Mouse (Mus musculus): ENCODE data around the gene Ebf1.
A peak's percentile ranks its signal among the peaks of the same experiment; 100 is the strongest.

Ebf1 gene

DNA sequence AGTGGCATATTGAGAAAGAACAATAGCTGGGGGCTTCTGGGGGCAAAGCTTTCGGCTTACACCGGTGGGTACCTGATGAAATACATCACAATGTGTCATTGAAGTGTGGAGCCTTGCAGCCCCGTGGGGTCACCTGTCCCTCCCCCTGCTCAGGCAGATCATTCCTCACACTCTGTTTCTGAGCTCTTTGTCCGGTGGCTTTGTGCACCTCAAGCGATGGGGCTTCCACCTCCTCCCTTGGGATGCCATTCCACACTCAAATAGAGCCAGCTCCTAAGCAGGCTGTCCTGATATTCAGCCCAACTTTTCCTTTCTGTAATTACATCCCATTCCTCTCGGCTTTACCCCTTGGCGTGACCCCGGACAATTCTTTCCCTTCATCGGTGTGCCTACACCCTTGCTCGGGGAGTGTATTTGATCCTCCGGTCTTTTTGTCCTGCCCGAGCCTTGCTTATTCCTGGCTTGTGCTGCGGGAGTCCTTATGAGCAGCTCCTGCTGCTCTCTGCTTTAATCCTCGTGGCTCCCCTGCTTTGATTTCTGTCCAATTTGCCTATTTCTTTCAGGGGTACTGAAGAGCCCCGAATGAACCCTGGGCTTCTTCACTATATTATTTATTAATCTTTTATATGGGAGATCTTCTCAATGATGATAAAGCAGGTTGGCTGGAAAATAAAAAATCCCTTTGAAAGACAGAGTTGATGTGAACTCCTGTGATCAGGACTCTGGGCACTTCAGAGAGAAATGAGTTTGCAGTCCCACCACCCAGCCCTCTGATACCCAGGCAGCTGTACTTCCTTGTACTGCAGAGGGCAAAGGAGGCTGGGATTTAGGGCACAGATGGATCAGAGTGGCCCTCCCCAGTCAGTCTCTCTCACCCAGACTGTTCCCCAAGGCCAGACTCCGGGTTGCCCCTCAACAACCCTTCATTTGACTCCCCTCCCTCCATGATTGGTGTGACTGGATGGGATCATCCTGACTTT is 160.5 kb downstream of the Ebf1 start:
- DNase-seq (ENCODE audit: low spot score in 2 of 2): no peak

DNA sequence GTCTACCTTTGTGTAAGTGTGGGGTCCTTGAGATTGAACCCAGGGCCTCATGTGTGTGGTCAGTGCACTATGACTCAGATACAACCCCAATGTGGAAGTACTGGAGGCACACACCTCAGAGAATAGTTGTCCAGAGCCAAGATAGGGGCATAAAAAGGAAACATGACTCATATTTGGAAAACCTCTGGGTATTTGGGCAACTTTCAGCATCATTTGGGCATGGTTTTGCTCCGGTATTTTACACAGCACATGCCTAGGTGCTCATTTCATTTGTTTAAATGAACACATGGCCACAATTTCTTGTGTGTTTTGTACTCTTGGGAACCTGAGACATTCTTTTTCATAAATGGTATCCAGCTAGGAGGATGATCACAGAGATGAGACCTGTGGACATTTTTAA is 161.9 kb downstream of the Ebf1 start:
- no peak for DNase-seq (ENCODE audit: low spot score in 2 of 2)

DNA sequence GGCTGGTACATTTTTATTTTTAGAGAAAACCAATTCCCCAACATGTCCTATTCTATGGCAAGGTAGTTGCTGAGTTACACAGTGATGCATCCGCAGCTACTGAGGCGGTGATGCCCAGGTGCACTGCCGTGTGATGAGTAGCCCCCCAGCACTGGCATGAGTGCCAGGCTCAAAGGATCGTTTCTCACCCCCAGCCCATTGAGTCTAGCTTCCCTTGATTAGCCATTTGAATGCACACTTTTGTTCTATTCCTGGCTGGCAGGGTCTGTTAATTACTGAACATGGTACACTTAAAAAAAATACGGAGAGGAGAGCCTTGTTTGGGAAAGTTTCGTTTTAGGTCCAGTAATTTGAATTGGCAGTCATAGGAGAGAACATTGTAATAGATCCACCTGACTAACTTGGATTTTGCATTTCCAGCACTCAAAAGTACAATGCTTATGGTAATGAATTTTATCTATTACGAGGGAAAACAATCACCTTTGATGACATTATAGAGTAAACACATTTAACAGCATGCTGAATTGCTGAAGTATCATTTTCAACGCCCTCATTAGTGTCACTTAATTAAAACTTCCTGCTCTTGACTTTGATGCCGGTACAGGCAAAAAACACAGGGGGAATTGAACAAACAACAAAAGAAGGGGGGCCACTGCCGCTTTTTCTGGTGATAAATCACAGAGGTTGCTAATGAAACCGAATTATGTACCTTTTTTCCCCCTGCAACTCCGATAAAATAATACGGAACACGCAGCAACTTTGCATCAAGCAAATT is 167.3 kb downstream of the Ebf1 start:
- no peak for DNase-seq (ENCODE audit: low spot score in 2 of 2)

DNA sequence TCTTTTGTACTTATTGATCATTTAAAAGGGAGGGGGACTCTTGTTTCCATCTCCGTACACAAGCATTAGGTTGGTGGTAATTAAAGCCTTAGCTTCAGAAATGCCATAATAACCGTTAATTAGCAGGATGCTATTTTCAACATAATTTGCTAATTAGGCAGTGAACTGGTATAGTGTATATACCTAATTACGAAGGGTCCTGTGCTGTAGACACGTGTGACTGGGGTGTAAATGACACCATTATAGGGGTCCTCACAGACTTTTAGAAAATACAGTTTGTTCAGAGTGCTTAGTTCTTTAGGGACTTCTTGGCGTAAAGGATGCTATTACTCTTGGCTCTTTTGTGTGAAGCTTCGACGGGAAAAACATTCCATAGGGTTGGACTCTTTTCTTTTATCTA is 167.9 kb downstream of the Ebf1 start:
- no peak for DNase-seq (ENCODE audit: low spot score in 2 of 2)

DNA sequence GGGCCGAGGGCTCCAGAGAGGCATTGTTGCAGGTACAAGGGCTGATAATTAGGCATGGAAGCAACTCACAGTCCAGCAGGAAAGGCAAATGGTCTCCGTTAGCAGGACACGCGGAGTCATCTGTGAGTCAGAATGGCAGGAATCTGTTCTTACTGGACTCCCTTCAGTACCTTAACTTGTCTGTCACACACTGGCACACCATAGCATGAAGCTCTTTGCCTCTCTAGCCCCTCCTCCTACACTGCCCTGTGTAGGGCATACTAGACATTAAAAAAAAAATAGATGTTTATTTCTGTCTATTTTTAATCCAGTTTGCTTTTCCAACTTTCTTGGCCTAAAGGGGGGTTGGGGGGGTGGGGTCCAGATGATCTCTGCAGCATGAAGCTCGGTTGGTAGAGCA is 168.4 kb downstream of the Ebf1 start:
- no peak for DNase-seq (ENCODE audit: low spot score in 2 of 2)

DNA sequence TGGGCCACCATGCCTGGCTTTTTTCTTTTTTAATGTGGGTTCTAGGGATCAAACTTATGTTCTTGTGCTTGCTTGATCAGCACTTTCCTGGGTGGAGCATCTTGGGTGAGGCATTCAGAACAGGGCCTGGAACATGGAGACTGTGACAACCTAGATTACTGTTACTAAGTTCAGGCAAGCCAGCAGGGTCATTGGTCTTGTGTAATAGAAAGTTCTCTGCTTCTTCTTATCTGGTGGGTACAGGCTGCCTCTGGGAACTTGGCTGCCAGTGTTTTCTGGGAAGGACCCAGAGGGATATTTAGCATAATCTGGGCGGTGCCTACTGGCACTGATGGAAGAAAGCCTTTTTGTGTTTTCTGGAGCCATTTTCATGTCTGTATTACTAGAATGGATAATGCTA is 170.9 kb downstream of the Ebf1 start:
- no peak for DNase-seq (ENCODE audit: low spot score in 2 of 2)

DNA sequence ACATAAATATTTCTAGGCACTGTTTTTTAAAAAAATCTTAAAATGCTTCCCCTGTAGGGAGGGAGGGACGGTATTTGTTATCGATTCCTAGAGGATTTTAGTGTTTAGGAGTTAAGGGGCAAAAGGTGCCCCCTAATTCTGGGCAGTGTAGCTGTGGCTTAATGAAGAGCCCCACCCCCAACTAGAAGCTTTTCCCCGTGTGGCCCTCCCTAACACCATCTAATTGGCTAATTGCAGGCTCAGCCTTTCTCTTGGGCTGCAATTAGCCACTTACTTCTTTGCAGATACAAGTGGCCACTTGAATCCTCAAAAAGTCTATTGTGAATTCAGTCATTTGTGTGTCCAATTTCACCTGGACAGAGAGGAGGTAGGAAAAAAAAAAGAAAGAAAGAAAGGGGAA is 175.7 kb downstream of the Ebf1 start:
- no peak for DNase-seq (ENCODE audit: low spot score in 2 of 2)

DNA sequence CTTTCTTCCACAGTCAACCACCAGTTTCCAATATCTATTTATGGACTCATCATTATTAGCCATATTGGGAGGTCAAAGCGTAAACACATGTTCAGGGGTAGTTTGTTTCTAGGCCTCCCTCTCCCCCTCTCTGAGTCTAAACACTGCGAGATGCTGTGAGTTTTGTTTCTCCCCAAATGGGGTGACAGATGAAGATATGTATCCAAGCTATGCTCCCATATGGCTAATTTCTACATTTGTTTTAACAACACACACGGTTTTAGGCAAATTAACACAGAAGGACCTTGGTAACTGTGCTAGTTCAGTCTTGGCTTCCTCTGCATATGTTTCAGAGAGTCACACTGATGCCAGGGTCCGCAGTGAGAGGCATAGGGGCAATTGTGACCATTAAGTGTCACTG is 177.8 kb downstream of the Ebf1 start:
- no peak for DNase-seq (ENCODE audit: low spot score in 2 of 2)

DNA sequence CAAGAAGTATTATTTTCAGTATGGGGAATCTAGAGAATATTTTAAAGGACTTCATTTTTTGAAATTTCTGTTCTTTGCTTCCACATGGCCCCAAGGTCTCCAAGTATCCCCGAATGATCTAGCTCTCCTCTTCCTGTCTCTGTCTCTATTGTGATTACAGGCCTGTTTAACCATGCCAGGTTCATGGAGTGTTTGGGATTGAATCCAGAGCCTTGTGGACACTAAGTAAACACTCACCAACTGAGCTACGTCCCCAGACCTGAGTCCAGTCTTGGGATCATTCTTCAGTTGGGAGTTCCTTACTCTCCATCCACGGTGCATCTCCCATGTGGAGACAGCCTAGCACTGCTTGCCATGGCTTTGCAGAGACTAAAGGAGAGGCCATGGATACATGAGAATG is 178.7 kb downstream of the Ebf1 start:
- no peak for DNase-seq (ENCODE audit: low spot score in 2 of 2)

DNA sequence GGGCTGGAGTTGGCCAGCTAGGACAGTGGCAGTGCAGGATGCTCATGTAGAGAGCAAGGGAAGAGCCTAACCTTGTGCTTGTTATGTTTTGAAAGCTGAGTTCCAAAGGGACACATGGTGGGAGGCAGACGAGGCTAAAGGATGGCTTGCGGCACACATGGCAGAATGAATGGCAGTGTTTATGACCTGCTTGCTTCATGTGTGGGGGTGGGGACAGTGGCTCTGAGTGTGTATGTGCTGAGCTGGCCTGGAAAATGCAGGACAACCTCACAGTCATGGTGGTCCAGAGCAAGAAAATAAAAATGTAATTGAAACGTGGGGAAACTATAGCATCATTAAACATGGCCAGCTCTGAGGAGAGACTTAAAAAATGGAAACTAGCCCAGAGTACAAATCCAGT is 181.2 kb downstream of the Ebf1 start:
- DNase-seq (ENCODE audit: low spot score in 2 of 2): no peak

DNA sequence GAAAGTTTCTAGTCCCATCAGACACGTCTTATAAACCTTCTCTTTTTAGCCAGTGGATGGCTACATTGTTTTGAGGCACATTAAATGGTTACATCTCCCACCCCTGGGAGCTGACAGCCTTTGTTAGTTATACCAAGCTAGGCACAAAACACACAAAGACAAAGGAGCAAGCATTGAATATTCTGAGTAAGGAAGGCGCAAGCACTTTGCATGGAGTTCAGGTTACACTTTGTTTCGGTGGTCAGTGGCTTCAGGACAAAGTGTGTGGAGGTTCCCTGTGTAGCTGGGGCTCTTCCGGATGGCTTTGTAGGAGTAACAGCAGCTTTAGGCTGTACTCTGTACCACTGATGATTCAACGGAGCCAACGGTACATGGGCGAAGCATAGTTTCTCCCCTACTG is 186.9 kb downstream of the Ebf1 start:
- no peak for DNase-seq (ENCODE audit: low spot score in 2 of 2)

DNA sequence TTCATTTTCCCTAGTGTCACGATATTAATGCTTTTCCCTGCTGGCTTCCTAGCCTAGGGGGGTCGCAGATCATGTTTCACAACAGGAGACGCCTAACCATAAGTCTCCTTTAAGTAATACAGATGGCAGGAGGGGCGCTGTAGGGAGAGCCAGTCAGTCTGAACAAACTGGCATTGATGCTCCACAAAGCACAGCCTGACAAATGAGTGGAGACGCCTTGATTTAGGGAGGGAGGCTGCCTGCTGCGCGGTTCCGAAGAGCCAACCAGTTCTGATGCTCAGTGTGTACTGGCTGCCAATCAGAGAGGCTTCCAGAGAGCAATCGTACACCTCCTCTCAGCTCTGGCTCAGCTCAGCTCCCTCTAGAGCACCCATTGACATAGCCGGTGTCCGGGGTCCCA is 189.5 kb downstream of the Ebf1 start:
- DNase-seq (ENCODE audit: low spot score in 2 of 2): peak; percentile 48 to 57

DNA sequence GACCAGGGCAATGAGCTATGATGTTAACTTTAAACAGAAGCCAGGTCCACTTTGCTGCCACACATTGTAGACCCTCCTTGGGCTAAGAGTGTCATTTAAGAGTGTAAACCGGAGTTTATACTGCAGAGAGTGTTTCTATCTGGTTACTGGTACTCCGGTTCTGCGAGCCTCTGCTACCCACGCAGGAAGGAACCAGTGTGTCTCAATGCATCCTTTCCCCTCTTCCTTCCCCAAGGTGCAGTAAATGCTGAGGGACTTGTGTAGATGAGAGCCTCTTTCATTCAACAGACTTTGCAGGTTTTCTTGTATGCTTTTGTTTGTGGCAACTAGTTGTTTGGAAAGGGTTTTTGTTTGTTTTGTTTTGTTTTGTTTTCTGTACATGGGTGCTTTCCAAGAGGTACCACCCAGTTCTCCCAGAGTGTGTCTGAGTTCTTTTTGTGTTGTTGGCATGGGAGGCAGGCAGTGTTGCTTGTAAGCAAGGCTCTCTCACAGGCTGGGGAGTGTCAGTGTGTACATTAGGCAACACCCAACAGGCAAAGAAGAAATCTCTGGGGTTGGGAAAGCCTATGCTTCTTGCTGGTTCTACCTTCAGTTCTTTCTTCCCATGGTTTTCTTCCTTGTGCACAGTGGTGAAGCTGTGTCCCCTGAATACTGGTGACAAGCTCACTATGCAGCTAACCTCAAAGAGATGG is 191.9 kb downstream of the Ebf1 start:
- no peak for DNase-seq (ENCODE audit: low spot score in 2 of 2)

DNA sequence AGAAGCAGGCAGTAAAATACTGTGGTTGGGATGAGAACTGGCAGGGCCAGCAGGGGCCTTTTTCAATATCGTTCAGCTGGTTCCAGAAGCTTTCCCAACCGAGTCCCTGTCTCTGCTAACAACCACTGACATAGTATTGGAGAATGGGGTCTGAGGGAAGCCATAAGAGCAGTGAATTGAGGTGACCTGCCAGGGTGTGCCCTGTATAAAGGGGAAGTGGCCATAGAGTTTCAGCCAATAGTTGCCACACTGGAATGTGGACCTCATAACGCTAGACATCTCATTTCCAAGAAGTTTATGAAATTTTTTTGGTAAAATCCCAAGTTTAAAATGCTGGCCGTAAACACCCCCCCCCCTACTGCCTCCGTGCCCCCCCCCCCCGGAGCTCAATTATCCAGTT is 193.9 kb downstream of the Ebf1 start:
- DNase-seq (ENCODE audit: low spot score in 2 of 2): no peak

DNA sequence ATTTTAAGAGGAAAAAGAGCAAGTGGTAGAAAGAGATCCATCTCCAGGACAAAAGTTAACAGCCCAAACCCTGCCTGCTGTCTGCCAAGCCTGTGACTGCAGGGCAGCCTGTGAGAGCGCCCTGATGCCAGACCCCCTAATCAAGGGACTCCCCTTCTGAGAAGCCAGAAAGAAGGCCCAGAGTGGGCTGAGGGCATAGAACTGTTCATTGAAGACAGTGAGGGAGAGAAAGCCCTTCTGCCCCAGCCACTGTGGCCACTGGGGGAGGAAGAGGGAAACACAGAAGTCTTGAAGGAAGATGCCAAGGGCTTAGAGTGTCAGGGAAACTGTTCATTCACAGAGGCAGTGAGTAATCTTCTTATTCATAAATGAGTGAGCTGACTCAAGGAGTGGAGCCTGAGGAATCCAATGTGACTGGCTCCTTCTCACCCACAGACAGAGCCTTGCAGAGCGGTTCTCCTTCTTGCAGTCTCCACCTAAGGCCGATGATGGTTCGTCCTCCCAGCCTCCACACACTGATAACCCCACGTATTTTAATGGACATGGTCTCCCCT is 195.2 kb downstream of the Ebf1 start:
- DNase-seq (ENCODE audit: low spot score in 2 of 2): no peak

DNA sequence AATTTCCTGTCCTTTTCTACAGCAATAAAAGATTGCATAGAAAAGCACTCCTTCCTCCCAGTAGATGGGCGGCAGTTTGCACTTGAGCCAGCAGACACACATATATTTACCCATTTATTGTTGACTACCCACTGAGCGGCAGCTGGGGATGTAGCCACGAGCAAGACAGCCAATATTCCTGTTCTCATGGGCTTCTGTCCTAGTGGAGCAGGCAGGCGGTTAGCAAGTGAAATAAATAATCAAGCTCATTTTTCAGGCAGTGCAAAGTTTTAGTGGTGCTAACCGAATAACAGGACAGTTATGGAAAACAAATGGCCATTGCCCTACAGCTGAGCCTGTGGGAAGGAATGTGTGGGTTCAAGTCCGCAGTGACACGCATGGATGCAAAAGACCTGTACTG is 196.4 kb downstream of the Ebf1 start:
- no peak for DNase-seq (ENCODE audit: low spot score in 2 of 2)

DNA sequence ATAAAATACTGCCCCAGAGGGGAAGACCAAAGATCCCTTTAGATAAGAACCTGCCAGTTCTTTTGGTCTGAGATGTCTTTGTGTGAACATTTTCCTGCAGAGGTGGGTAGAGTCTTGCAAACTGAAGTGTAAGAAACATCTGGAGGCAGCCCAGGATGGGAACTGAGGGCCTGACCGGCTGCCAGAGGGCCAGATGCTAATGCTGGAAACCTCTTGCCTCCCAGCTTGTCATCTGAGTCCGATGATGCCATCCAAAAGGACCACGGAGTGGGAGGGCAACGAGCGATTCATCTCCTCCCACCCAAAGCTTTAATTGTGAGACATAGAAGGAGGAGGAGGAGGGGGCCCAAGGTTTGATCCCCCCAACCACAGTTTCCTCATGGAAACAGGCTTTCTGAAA is 197.7 kb downstream of the Ebf1 start:
- no peak for DNase-seq (ENCODE audit: low spot score in 2 of 2)

DNA sequence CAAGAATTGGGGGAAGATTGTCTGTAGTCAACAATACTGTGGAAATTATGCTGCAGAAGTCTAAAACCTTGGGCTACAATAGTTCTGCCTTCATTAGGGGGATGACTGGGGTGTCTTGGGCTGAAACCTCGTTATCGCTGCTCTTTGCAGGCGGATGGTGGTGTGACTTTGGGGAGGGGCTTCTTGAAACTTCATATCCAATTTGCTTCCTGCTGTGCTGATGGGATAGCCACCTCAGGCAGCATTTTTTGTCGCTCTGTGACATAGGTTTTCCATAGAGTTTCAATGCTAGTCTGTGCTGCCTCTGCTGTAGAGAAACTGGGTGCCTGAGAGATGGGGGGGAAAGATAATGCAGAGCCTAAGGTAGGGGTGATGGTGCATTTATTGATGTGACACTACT is 198.9 kb downstream of the Ebf1 start:
- no peak for DNase-seq (ENCODE audit: low spot score in 2 of 2)

DNA sequence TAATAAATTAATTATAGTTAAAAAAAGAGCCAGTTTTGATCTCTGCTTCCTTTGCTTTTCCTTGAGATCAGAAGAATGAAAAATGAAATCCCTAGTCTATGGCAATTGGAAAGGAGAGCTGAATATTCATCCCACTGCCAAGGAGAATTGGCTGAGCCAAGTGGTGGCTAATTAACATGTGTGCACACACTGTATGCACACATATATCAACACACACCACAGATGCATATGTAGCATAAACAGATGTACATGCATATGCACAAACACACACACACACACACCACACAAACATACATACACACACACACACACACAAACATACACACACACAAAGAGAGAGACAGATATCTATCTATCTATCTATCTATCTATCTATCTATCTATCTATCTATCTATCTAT is 205.2 kb downstream of the Ebf1 start:
- DNase-seq (ENCODE audit: low spot score in 2 of 2): no peak

DNA sequence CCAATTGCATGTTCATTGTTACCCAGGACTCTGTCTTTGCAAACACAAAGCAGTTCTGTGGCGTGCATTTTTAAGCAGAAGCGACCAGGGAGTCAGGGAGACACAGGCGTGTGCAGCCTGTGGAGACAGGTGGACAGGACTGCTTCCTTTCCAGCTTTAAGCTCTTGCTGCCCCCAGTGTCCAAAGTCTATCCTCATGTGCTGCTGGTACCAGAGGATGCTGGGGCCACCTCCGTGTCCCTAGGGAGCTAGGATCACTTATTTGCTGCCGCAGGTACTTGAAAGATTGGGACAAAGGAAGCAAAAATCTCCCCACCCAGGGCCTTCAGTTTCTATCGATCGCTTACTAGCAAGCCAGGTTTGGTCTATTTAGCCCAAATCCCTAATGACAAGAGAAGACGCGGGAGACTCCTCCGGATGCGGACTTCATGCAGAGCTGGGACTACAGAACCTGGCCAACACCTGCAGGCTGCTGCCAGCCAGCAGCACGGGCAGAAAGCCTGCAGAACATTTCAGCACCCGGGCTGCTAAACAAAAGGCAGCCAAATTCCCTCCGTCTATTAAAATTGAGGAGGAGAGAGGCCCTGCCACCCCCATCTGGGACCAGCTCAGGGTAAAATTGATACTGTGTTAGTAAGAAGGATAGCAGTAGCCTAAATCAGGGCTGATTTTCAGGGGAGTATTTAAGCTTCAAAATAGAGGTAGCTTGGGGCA is 215.3 kb downstream of the Ebf1 start:
- DNase-seq (ENCODE audit: low spot score in 2 of 2): no peak

DNA sequence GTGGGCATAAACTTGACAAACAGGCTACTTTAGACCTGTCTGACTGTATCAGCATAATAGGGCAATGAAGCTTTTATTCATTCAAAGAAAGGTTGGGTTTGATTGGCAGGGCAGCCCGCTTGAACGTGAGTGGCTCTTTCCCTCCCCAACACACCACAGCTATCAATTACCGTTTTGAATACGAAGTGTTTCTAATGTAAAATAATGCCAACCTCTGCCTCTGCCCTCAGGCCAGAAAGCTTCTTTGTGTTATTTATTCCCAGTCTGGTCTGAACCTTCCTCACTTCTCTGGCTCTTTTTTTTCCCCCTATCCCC is 215.8 kb downstream of the Ebf1 start:
- DNase-seq (ENCODE audit: low spot score in 2 of 2): no peak
